Mouse (Mus musculus): Measurements from ENCODE around the gene Ghrl. TPM values are rescaled to one million over a fixed set of nuclear protein-coding genes. Genes with fewer than 3 reads are reported as not detected.
A peak's percentile ranks its signal among the peaks of the same experiment; 100 is the strongest.
"Not testable (repeated sequence)": the region's sequence is repeated elsewhere in the genome, so short reads cannot be mapped to it uniquely, and the experiment has no call there.

Gene Ghrl
- total RNA-seq (2022) = not detected

GRCm38 (mm10) chr6:113719878-113720277 lies at the start of gene Ghrl:
Gene Ghrl, minus strand, starts transcription at chr6:113719880.
- no peak for DNase-seq (ENCODE audit: low spot score in 2 of 2)

GRCm38 (mm10) chr6:113768804-113769203 lies 49.1 kb upstream of the Ghrl start:
- DNase-seq (ENCODE audit: low spot score in 2 of 2) = peak in 1 of 2 experiments; percentile 34

DNA sequence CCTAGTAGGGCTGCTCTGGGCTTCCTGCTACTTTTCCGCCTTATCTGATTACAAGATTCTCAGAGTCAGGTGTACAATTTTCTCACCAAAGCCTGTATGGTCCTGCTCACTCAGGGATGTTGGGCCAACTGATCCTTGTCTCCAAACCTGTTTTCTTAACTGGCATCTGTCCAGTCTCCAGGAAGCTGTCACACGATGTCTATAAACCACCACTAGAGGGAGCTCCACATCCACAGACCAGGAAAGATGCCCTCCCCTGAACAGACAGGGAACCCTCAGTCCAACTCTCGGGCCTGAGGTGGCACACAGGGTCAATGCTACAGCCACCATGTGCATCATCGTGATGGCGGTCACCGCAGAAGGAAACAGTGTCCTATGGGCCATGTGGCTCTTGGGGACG lies 42.0 kb upstream of the Ghrl start:
- DNase-seq (ENCODE audit: low spot score in 2 of 2) = peak in 1 of 2 experiments; percentile 56

DNA sequence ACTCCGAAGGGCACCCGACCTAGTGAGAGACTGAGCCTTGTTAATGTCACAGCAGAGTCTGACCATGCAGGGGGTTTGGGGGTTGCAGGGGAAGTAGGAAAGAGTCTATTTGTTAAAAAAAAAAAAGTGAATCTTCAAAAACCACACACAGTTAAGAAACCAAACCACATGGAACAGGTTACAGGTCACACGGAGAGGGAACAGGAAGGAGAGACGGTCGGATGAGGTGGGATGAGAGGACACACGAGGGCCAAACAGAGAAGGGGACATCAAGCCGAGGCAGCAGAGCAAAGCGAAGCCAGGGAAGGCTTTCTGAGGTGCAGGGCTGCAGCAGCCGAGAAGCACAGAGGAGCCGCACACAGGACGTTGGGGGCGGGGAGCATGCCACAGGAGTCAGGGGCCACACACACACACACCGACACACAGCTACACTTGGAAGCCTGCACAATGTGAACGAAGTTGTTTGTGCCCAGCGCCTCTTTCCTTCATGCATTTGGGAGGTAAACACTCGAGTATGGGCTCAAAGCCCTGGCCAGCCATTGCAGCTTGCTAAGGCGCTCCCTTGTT lies 29.5 kb upstream of the Ghrl start:
- DNase-seq (ENCODE audit: low spot score in 2 of 2) = no peak

DNA sequence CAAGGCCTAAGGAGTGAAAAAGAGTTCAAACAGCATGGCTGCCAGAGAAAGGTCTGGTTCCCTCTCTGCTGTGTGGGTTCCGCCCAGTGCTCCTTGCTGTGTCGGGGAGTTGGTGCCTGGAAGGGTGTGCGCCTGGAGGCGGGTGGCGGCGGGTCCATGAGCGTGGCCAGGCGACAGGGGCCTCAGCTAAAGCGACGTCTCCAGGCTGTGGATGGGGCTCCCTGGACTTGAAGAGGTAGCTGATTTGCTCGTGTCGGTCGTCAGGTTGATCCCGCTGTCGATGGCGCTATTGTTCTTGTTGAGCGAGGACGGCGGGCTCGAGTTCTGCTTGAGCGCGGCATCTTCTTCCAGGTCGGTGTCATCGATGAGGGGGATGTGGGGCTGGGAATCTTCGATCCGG lies 28.7 kb upstream of the Ghrl start:
- DNase-seq (ENCODE audit: low spot score in 2 of 2) = no peak

DNA sequence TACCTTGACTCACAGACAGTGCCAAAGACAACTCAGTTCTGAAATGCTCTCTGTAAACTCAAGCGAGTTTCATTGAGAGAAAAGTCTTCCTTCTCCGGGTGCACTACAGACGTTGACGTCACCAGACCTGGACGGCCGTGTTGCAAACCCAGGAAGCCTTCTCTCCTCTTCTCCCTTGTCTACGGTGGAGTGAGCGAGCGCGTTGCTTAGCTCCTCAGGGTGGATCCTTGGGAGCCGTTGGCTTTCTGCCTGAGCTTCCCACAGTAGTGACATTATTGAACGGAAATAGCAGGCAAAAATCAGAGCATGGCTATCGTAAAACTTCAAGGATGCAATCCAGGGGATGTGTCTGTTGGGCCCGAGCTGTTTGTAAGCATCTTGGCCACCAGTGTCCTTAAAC lies 27.6 kb upstream of the Ghrl start:
- DNase-seq (ENCODE audit: low spot score in 2 of 2) = no peak

- no peak for DNase-seq (ENCODE audit: low spot score in 2 of 2)
Observed at GRCm38 (mm10) chr6:113745117-113745516, 25.4 kb upstream of the Ghrl start.

GRCm38 (mm10) chr6:113743111-113743510 lies 23.4 kb upstream of the Ghrl start:
- no peak for DNase-seq (ENCODE audit: low spot score in 2 of 2)

- DNase-seq (ENCODE audit: low spot score in 2 of 2) = no peak
Observed at GRCm38 (mm10) chr6:113742321-113742720, 22.6 kb upstream of the Ghrl start.

DNA sequence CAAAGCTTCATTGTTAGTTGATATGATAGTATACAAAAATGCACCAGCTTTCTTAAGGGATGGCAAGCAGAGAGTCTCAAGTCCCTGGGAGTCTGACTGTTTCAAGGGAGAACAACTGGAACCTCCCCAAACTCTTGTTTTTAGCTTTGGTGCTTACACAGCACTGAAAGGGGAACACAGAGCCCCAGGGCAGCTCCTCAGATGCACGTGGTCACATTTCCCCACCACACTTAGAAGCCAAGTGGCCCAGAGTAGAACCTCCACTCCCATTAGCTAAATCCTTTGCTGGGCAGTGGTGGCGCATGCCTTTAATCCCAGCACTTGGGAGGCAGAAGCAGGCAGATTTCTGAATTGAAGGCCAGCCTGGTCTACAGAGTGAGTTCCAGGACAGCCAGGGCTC lies 21.7 kb upstream of the Ghrl start:
- no peak for DNase-seq (ENCODE audit: low spot score in 2 of 2)

- DNase-seq (ENCODE audit: low spot score in 2 of 2) = peak; percentile 68 to 87
Observed at GRCm38 (mm10) chr6:113740236-113741217, 20.8 kb upstream of the Ghrl start, which contains the start of gene Sec13. Gene Sec13, minus strand, starts transcription at chr6:113740743.

- DNase-seq (ENCODE audit: low spot score in 2 of 2) = no peak
Observed at GRCm38 (mm10) chr6:113737318-113738046, 17.8 kb upstream of the Ghrl start.

- no peak for DNase-seq (ENCODE audit: low spot score in 2 of 2)
Observed at GRCm38 (mm10) chr6:113731296-113731695, 11.6 kb upstream of the Ghrl start.

DNA sequence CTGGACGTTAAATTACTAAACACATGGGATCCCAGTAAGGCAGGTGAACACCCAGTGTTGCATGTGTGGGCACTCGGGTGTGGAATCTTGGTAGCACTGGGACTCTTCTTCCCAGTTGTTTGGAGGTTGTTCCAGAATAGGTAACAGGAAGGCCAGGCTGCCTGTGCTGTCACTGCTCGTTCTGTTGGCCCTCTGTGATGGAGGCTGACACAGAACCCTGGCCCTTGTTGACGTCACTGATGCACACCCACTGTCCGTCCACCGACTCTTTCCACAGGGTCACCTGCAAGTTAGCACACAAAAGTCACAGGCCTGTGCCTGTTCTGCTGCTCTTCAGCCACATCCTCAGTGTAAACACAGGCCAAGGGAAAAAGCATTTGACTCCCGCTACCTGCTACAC lies 8.5 kb upstream of the Ghrl start:
- no peak for DNase-seq (ENCODE audit: low spot score in 2 of 2)

GRCm38 (mm10) chr6:113721061-113721460 lies 1.4 kb upstream of the Ghrl start:
- no peak for DNase-seq (ENCODE audit: low spot score in 2 of 2)

GRCm38 (mm10) chr6:113717541-113717940 lies 2.1 kb downstream of the Ghrl start:
- DNase-seq (ENCODE audit: low spot score in 2 of 2) = no peak

DNA sequence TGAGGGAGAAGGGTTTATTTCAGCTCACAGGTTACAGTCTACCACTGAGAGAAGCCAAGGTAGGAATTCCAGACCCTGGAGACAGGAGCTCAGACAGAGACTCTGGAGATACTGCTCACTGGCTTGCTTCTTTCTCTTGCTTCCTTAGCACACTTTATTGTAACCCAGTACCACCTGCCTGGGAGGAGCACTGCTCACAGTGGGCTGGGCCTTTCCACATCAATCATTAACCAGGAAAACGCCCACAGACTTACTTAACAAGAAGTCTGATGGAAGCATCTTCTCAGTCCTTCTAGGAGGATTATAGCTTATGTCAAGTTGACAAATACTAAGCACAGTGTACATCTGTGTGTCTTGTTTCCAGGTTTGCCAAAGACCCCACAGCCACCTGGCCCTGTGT lies 4.9 kb downstream of the Ghrl start:
- no peak for DNase-seq (ENCODE audit: low spot score in 2 of 2)

- DNase-seq (ENCODE audit: low spot score in 2 of 2) = no peak
Observed at GRCm38 (mm10) chr6:113714276-113714675, 5.4 kb downstream of the Ghrl start.

GRCm38 (mm10) chr6:113713389-113713788 lies 6.3 kb downstream of the Ghrl start:
- not testable (repeated sequence) for DNase-seq (ENCODE audit: low spot score in 2 of 2)

- no peak for DNase-seq (ENCODE audit: low spot score in 2 of 2)
Observed at GRCm38 (mm10) chr6:113712718-113713117, 7.0 kb downstream of the Ghrl start.

DNA sequence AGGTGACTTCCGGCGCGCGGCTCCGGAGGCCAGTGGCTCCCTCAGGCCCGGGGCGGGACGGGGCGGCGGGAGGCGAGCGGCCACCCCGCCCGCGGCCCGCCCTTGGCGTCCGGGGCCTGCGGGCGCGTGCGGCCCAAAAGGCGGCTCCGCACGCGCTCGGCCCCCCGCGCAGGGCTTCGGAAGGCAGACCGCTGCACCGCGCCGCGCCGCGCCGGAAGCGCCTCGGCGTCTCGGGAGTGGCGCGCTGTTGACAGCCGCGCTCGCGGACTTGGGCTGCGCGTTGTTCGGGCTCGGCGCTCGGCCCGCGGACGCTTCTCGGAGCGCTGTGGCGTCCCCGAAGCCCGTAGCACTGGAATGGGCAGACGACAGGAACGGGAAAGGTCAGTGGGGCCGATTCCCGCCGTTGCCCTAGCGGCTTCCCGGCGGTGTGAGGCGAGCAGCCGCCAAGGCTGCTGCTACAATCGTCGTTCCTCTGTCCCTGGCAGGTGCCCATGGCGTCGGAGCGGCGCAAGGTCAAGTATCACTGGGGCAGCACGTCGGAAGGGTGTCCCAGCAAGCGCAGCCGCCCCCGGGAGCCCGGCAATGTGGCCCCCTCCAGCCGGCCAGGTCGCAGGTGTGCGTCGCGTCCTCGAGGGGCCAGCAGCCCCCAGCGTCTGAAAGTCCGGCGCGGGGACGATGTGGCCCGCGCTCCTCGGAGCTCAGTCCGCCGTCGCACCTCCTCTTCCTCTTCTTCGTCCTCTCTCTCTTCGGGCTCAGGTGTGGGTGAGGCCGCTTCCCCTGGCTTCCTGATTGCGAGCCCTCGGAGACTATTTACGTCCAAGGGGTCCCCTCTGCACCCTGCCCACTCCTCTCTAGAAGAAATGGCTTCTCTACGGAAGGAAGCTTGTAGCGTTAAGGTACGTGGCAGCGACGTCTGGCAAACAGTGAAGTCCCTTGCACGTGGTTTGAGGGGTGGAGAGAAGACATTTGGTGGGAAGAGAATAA lies 22.2 kb downstream of the Ghrl start:
- no peak for DNase-seq (ENCODE audit: low spot score in 2 of 2)

Data from layer of hippocampus, adult 8-10 months (tissue).